Mouse (Mus musculus) layer of hippocampus, adult 9-11 months (tissue): ENCODE measurements around the gene Slc16a3.

ENCODE experiments used
- DNase-seq: peaks from one replicate; pipeline ENCODE4 v3.0.0; 2022

Slc16a3 gene

GRCm38 (mm10) chr11:120948861-120949851 lies 876 bp downstream of the Slc16a3 start:
- DNase-seq, result no peak

- DNase-seq, result no peak
Observed at GRCm38 (mm10) chr11:120949863-120950262, 1.6 kb downstream of the Slc16a3 start.

GRCm38 (mm10) chr11:120950281-120951202 lies 2.3 kb downstream of the Slc16a3 start:
- peak; percentile 91 for DNase-seq

- no peak for DNase-seq
Observed at GRCm38 (mm10) chr11:120951237-120951636, 3.0 kb downstream of the Slc16a3 start.

GRCm38 (mm10) chr11:120951731-120952730 lies 3.8 kb downstream of the Slc16a3 start:
- no peak for DNase-seq

GRCm38 (mm10) chr11:120954936-120955335 lies 6.7 kb downstream of the Slc16a3 start:
- no peak for DNase-seq

GRCm38 (mm10) chr11:120955701-120956100 lies 7.4 kb downstream of the Slc16a3 start:
- no peak for DNase-seq

GRCm38 (mm10) chr11:120957052-120957451 lies 8.8 kb downstream of the Slc16a3 start:
- no peak for DNase-seq

- DNase-seq, result peak; percentile 77
Observed at GRCm38 (mm10) chr11:120957731-120958257, 9.5 kb downstream of the Slc16a3 start.

GRCm38 (mm10) chr11:120959066-120959465 lies 10.8 kb downstream of the Slc16a3 start:
- DNase-seq, result no peak

- DNase-seq, result no peak
Observed at GRCm38 (mm10) chr11:120959564-120959963, 11.3 kb downstream of the Slc16a3 start.

GRCm38 (mm10) chr11:120960248-120960647 lies 12.0 kb downstream of the Slc16a3 start:
- no peak for DNase-seq

- no peak for DNase-seq
Observed at GRCm38 (mm10) chr11:120961594-120961993, 13.3 kb downstream of the Slc16a3 start.

GRCm38 (mm10) chr11:120962050-120962771 lies 13.9 kb downstream of the Slc16a3 start:
- no peak for DNase-seq

- no peak for DNase-seq
Observed at GRCm38 (mm10) chr11:120962909-120963308, 14.6 kb downstream of the Slc16a3 start.

- no peak for DNase-seq
Observed at GRCm38 (mm10) chr11:120964195-120965157, 16.2 kb downstream of the Slc16a3 start.

GRCm38 (mm10) chr11:120965587-120965986 lies 17.3 kb downstream of the Slc16a3 start:
- DNase-seq, result no peak

GRCm38 (mm10) chr11:120969742-120970141 lies 21.5 kb downstream of the Slc16a3 start:
- no peak for DNase-seq

- no peak for DNase-seq
Observed at GRCm38 (mm10) chr11:120971237-120971636, 23.0 kb downstream of the Slc16a3 start.

GRCm38 (mm10) chr11:120973318-120973717 lies 25.0 kb downstream of the Slc16a3 start:
- DNase-seq, result no peak
